Mouse (Mus musculus) lung, postnatal 0 days (tissue): ENCODE measurements around the gene BC004004. TPM values are rescaled to one million over a fixed set of nuclear protein-coding genes. Genes with fewer than 3 reads are reported as not detected.

Experiments used
- ATAC-seq: fragments of 200-750 bp; cut with Nextera tagmentation; 2 replicates; pipeline ENCODE4 v1.8.0; 2017; ENCODE audit warnings: moderate library complexity
- DNase-seq: peaks from one replicate; pipeline ENCODE4 v3.0.0-alpha.2; 2016; ENCODE audit warnings: low spot score
- H3K27ac ChIP-seq: fragments of 300-500 bp; sonication (generic); 2 replicates; pipeline ENCODE4 v1.5.1; 2014; ENCODE audit warnings: antibody characterized with exemption, mild to moderate bottlenecking, low read length, mixed read lengths
- H3K27me3 ChIP-seq: fragments of 300-500 bp; sonication (generic); replicated peaks from 2 replicates; pipeline ENCODE4 v1.6.1; 2014; ENCODE audit warnings: low read length, mixed read lengths; ENCODE audit not compliant: insufficient read depth
- H3K36me3 ChIP-seq: fragments of 300-500 bp; sonication (generic); 2 replicates; pipeline ENCODE4 v1.6.1; 2014; ENCODE audit warnings: low read length, mixed read lengths; ENCODE audit not compliant: insufficient read depth
- H3K4me1 ChIP-seq: fragments of 300-500 bp; sonication (generic); 2 replicates; pipeline ENCODE4 v1.6.1; 2014; ENCODE audit warnings: antibody characterized with exemption, low read depth, low read length, mixed read lengths; ENCODE audit not compliant: insufficient read depth
- H3K4me2 ChIP-seq: fragments of 300-500 bp; sonication (generic); replicated peaks from 2 replicates; pipeline ENCODE4 v1.6.1; 2014; ENCODE audit warnings: low read depth, mild to moderate bottlenecking, low read length, moderate library complexity, mixed read lengths
- H3K4me3 ChIP-seq: fragments of 300-500 bp; sonication (generic); 2 replicates; pipeline ENCODE4 v1.5.1; 2014; ENCODE audit warnings: low read depth, low read length
- H3K9ac ChIP-seq: fragments of 300-500 bp; sonication (generic); replicated peaks from 2 replicates; pipeline ENCODE4 v1.6.1; 2014; ENCODE audit warnings: low read depth, mild to moderate bottlenecking
- H3K9me3 ChIP-seq: fragments of 300-500 bp; sonication (generic); 2 replicates; pipeline ENCODE4 v1.6.1; 2016; ENCODE audit warnings: low read length, mixed read lengths
- CTCF ChIP-seq: IDR thresholded peaks from 2 replicates; pipeline ENCODE4 v1.5.1; 2016; ENCODE audit warnings: antibody characterized with exemption, mild to moderate bottlenecking
- EP300 ChIP-seq: IDR thresholded peaks from 2 replicates; pipeline ENCODE4 v1.6.1; 2016; ENCODE audit warnings: antibody characterized with exemption, mild to moderate bottlenecking, control low read depth
- WGBS: fragments of 180-500 bp; shearing (Covaris S2); extraction: QIAGEN DNeasy Blood & Tissue Kit; methylation state at CpG from one replicate; pipeline ENCODE4 v1.1.7; 2014; 5-methylcytosine and 5-hydroxymethylcytosine counted together
- polyA plus RNA-seq: library from polyadenylated mRNA; unstranded; fragments of >200 nt; fragmentation: Nextera tagmentation; extraction: Ambion mirVana; gene quantifications from 2 replicates; pipeline ENCODE4 v1.2.1, GENCODE M21; 2015

BC004004 gene
- polyA plus RNA-seq, 1 experiment from 2014 or later = 109 TPM

- no peak for ATAC-seq
- Histone ChIP-seq H3K4me2 (no peak overlapping the region), H3K9ac (no peak overlapping the region), H3K4me3 (no peak overlapping the region), H3K9me3 (no peaks in the 10 kb centered on the region), H3K27me3 (no peaks in the 10 kb centered on the region), H3K4me1 (no peaks in the 10 kb centered on the region), H3K27ac (no peak overlapping the region), H3K36me3 (0 out of 2 replicates have a peak, but pooled peaks cover 6% of the 10 kb centered on the region)
- DNase-seq = no peak
- 90% methylated on average over 7 of the region's 7 CpGs for WGBS
- TF ChIP-seq EP300 = no peak
- TF ChIP-seq CTCF = no peak
Measured at GRCm38 (mm10) chr17:29291793-29292192, 23.2 kb downstream of the BC004004 start.

GRCm38 (mm10) chr17:29292996-29293395, 24.4 kb downstream of the BC004004 start:
- no peaks in the 10 kb centered on the region for H3K9me3 ChIP-seq
- ATAC-seq (no peak), DNase-seq (no peak)
- H3K4me2 ChIP-seq = no peak overlapping the region
- TF ChIP-seq EP300 (no peak), CTCF (no peak)
- H3K4me3 ChIP-seq = no peak overlapping the region
- H3K9ac ChIP-seq = no peak overlapping the region
- no peak overlapping the region for H3K27ac ChIP-seq
- 0 out of 2 replicates have a peak, but pooled peaks cover 6% of the 10 kb centered on the region for H3K36me3 ChIP-seq
- no peaks in the 10 kb centered on the region for H3K4me1 ChIP-seq
- 52% methylated on average over 3 of the region's 3 CpGs for WGBS
- no peaks in the 10 kb centered on the region for H3K27me3 ChIP-seq

GRCm38 (mm10) chr17:29293807-29294605, 25.4 kb downstream of the BC004004 start:
- no peak overlapping the region for H3K9ac ChIP-seq
- H3K36me3 ChIP-seq = peaks cover 13% of the 10 kb centered on the region; the same call in 1 of the 2 replicates
- H3K27ac ChIP-seq = no peak overlapping the region
- no peak overlapping the region for H3K4me2 ChIP-seq
- TF ChIP-seq EP300 (no peak), CTCF (peak; percentile 66)
- ATAC-seq (peak; percentile 47), DNase-seq (peak; percentile 48)
- no peak overlapping the region for H3K4me3 ChIP-seq
- no peaks in the 10 kb centered on the region for H3K9me3 ChIP-seq
- H3K27me3 ChIP-seq = no peaks in the 10 kb centered on the region
- H3K4me1 ChIP-seq = no peaks in the 10 kb centered on the region
- WGBS = 80% methylated on average over 9 of the region's 9 CpGs

GRCm38 (mm10) chr17:29295835-29296234, 27.2 kb downstream of the BC004004 start:
- Histone ChIP-seq H3K4me1 (no peaks in the 10 kb centered on the region), H3K9me3 (no peaks in the 10 kb centered on the region), H3K36me3 (peaks cover 13% of the 10 kb centered on the region; the same call in 1 of the 2 replicates), H3K27ac (no peak overlapping the region), H3K27me3 (no peaks in the 10 kb centered on the region), H3K4me3 (no peak overlapping the region), H3K4me2 (no peak overlapping the region), H3K9ac (no peak overlapping the region)
- DNase-seq = no peak
- no peak for ATAC-seq
- no peak for TF ChIP-seq CTCF
- TF ChIP-seq EP300 = no peak
- 63% methylated on average over 5 of the region's 5 CpGs for WGBS

GRCm38 (mm10) chr17:29297321-29297720, 28.7 kb downstream of the BC004004 start:
- Histone ChIP-seq H3K36me3 (peaks cover 13% of the 10 kb centered on the region; the same call in 1 of the 2 replicates), H3K4me3 (no peak overlapping the region), H3K4me2 (no peak overlapping the region), H3K9ac (no peak overlapping the region), H3K4me1 (no peaks in the 10 kb centered on the region), H3K27ac (no peak overlapping the region), H3K27me3 (no peaks in the 10 kb centered on the region), H3K9me3 (no peaks in the 10 kb centered on the region)
- no peak for TF ChIP-seq EP300
- no peak for TF ChIP-seq CTCF
- DNase-seq (peak; percentile 59), ATAC-seq (peak; percentile 30)
- 58% methylated on average over 10 of the region's 10 CpGs for WGBS

- Histone ChIP-seq H3K27me3 (no peaks in the 10 kb centered on the region), H3K9me3 (no peaks in the 10 kb centered on the region), H3K9ac (no peak overlapping the region), H3K27ac (no peak overlapping the region), H3K36me3 (peaks cover 13% of the 10 kb centered on the region; the same call in 1 of the 2 replicates), H3K4me2 (no peak overlapping the region), H3K4me3 (no peak overlapping the region), H3K4me1 (no peaks in the 10 kb centered on the region)
- ATAC-seq (peak; percentile 60), DNase-seq (peak; percentile 27)
- WGBS = 60% methylated on average over 6 of the region's 6 CpGs
- peak; percentile 29 for TF ChIP-seq CTCF
- TF ChIP-seq EP300 = no peak
Measured at GRCm38 (mm10) chr17:29297813-29298212, 29.2 kb downstream of the BC004004 start.
